Mouse (Mus musculus) stomach, embryonic 16.5 days (tissue): Measurements from ENCODE around the gene Hdhd5. TPM values are rescaled to one million over a fixed set of nuclear protein-coding genes. Genes with fewer than 3 reads are reported as not detected.

Source experiments
- ATAC-seq: fragments of 200-750 bp; cut with Nextera tagmentation; 2 replicates; pipeline ENCODE4 v1.8.0; 2017; ENCODE audit warnings: moderate number of reproducible peaks, moderate TSS enrichment; ENCODE audit not compliant: insufficient read depth, low FRiP score
- H3K27ac ChIP-seq: fragments of 300-500 bp; sonication (generic); 2 replicates; pipeline ENCODE4 v1.5.1; 2014; ENCODE audit warnings: low read length
- H3K27me3 ChIP-seq: fragments of 300-500 bp; sonication (generic); 2 replicates; pipeline ENCODE4 v1.6.1; 2014; ENCODE audit warnings: low read length, control low read depth, mixed read lengths; ENCODE audit not compliant: control insufficient read depth, insufficient read depth
- H3K36me3 ChIP-seq: fragments of 300-500 bp; sonication (generic); 2 replicates; pipeline ENCODE4 v1.6.1; 2014; ENCODE audit warnings: low read length; ENCODE audit not compliant: control insufficient read depth, insufficient read depth
- H3K4me1 ChIP-seq: fragments of 300-500 bp; sonication (generic); 2 replicates; pipeline ENCODE4 v1.6.1; 2014; ENCODE audit warnings: low read length, control low read depth, mixed read lengths; ENCODE audit not compliant: control insufficient read depth, insufficient read depth
- H3K4me2 ChIP-seq: fragments of 300-500 bp; sonication (generic); 2 replicates; pipeline ENCODE4 v1.6.1; 2014; ENCODE audit warnings: low read depth, low read length, mixed read lengths
- H3K4me3 ChIP-seq: fragments of 300-500 bp; sonication (generic); replicated peaks from 2 replicates; pipeline ENCODE4 v1.5.1; 2014; ENCODE audit warnings: mild to moderate bottlenecking, low read length
- H3K9ac ChIP-seq: fragments of 300-500 bp; sonication (generic); 2 replicates; pipeline ENCODE4 v1.6.1; 2014; ENCODE audit warnings: low read length
- H3K9me3 ChIP-seq: fragments of 300-500 bp; sonication (generic); replicated peaks from 2 replicates; pipeline ENCODE4 v1.6.1; 2016; ENCODE audit warnings: low read length, control low read depth; ENCODE audit not compliant: control insufficient read depth
- WGBS: fragments of 180-500 bp; shearing (Covaris S2); extraction: QIAGEN DNeasy Blood & Tissue Kit; methylation state at CpG from one replicate; pipeline ENCODE4 v1.1.7; 2014; 5-methylcytosine and 5-hydroxymethylcytosine counted together
- polyA plus RNA-seq: library from polyadenylated mRNA; unstranded; fragments of >200 nt; fragmentation: Nextera tagmentation; extraction: Ambion mirVana; gene quantifications from 2 replicates; pipeline ENCODE4 v1.2.1, GENCODE M21; 2015

The Hdhd5 gene
- polyA plus RNA-seq, 1 experiment from 2014 or later: 15.9 TPM

DNA sequence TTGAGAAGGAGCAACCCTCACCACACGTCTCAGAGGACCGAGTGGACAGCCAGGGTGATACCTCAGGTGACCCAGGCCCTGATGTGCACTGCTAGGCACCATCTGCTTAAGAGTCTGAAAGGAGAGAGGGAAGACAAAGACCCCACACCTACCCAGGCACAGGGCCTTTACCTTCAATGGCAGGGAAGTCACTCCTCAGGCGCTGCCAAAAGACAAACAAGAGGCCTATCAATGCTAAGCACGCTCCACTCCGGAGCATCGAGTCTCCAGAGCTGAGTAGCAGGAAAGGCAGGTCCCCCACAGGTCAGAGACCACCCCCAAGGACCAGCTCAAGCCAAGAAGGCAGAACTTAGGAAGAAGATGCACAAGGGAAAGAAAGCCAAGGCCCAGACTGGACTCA, 14.2 kb downstream of the Hdhd5 start:
- Histone ChIP-seq H3K36me3 (no peaks in the 10 kb centered on the region), H3K27me3 (no peaks in the 10 kb centered on the region), H3K9ac (no peak overlapping the region), H3K9me3 (no peaks in the 10 kb centered on the region), H3K4me3 (no peak overlapping the region), H3K27ac (no peak overlapping the region), H3K4me1 (no peaks in the 10 kb centered on the region), H3K4me2 (no peak overlapping the region)
- no peak for ATAC-seq
- 70% methylated on average over 6 of the region's 6 CpGs for WGBS

GRCm38 (mm10) chr6:120516422-120516821, 14.7 kb downstream of the Hdhd5 start:
- Histone ChIP-seq H3K27me3 (no peaks in the 10 kb centered on the region), H3K27ac (no peak overlapping the region), H3K4me2 (no peak overlapping the region), H3K9ac (no peak overlapping the region), H3K36me3 (no peaks in the 10 kb centered on the region), H3K4me3 (no peak overlapping the region), H3K9me3 (no peaks in the 10 kb centered on the region), H3K4me1 (no peaks in the 10 kb centered on the region)
- WGBS: 78% methylated on average over 4 of the region's 4 CpGs
- no peak for ATAC-seq

DNA sequence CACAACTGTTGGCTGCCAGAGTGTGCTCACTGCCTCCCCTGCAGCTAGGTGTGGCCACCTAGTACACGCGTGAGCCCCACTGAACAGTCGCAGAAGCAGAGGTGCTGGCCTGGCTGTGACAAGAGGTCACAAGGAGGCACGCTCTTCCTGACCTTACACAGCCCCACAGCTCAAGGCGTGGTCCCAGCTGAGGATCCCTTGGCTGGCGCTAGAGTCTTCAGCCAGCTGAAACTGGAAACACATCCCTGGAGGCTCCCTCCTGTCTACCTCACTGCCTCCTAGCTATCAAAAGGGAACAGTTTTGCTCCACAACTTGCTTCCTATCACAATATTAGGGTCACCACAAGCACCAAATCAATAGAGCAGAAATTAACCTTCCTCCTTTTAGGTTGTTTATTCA, 19.9 kb downstream of the Hdhd5 start:
- ATAC-seq: no peak
- H3K4me3 ChIP-seq: no peak overlapping the region
- H3K9ac ChIP-seq: no peak overlapping the region
- no peak overlapping the region for H3K27ac ChIP-seq
- H3K9me3 ChIP-seq: no peaks in the 10 kb centered on the region
- no peaks in the 10 kb centered on the region for H3K27me3 ChIP-seq
- H3K4me2 ChIP-seq: no peak overlapping the region
- 84% methylated on average over 6 of the region's 6 CpGs for WGBS
- H3K36me3 ChIP-seq: no peaks in the 10 kb centered on the region
- no peaks in the 10 kb centered on the region for H3K4me1 ChIP-seq

- Histone ChIP-seq H3K36me3 (no peaks in the 10 kb centered on the region), H3K27me3 (no peaks in the 10 kb centered on the region), H3K9me3 (no peaks in the 10 kb centered on the region), H3K9ac (no peak overlapping the region), H3K27ac (no peak overlapping the region), H3K4me1 (no peaks in the 10 kb centered on the region), H3K4me2 (no peak overlapping the region), H3K4me3 (no peak overlapping the region)
- no peak for ATAC-seq
- 85% methylated on average over 8 of the region's 8 CpGs for WGBS
These were observed 20.7 kb downstream of the Hdhd5 start for GRCm38 (mm10) chr6:120510425-120510824.

- H3K36me3 ChIP-seq: no peaks in the 10 kb centered on the region
- WGBS: 69% methylated on average over 7 of the region's 7 CpGs
- H3K4me2 ChIP-seq: no peak overlapping the region
- H3K4me3 ChIP-seq: no peak overlapping the region
- ATAC-seq: no peak
- no peaks in the 10 kb centered on the region for H3K9me3 ChIP-seq
- H3K4me1 ChIP-seq: no peaks in the 10 kb centered on the region
- H3K9ac ChIP-seq: no peak overlapping the region
- no peaks in the 10 kb centered on the region for H3K27me3 ChIP-seq
- no peak overlapping the region for H3K27ac ChIP-seq
These were observed 21.1 kb downstream of the Hdhd5 start for GRCm38 (mm10) chr6:120509975-120510374.

- WGBS: 73% methylated on average over 4 of the region's 4 CpGs
- Histone ChIP-seq H3K4me3 (no peak overlapping the region), H3K4me2 (no peak overlapping the region), H3K4me1 (no peaks in the 10 kb centered on the region), H3K27ac (no peak overlapping the region), H3K9ac (no peak overlapping the region), H3K27me3 (no peaks in the 10 kb centered on the region), H3K36me3 (no peaks in the 10 kb centered on the region), H3K9me3 (no peaks in the 10 kb centered on the region)
- ATAC-seq: no peak
These were observed 22.5 kb downstream of the Hdhd5 start for GRCm38 (mm10) chr6:120508645-120509044.

DNA sequence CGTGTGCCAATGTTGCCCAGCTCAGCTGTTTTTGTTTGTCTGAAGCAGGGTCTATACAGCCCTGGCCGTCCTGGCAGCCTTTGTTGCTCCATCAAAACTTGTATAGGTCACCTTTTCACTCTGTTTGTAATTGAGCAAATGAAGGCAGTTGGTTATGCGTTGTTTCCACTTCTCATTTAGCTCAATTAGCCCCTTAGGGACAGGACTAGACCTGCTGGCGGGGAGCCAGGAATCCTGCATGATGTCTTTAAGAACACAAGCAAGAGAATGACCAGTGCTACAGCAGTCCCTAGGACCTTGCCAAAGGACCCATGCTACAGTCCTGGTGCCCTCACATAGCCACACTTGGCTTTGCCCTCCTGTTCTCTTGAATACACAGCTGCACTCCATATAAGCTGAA, 25.6 kb downstream of the Hdhd5 start:
- Histone ChIP-seq H3K4me2 (no peak overlapping the region), H3K4me1 (no peaks in the 10 kb centered on the region), H3K36me3 (no peaks in the 10 kb centered on the region), H3K27ac (no peak overlapping the region), H3K27me3 (no peaks in the 10 kb centered on the region), H3K9me3 (peaks cover 1% of the 10 kb centered on the region; the same call in 1 of the 2 replicates), H3K9ac (no peak overlapping the region), H3K4me3 (no peak overlapping the region)
- no peak for ATAC-seq
- 69% methylated on average over 4 of the region's 4 CpGs for WGBS

DNA sequence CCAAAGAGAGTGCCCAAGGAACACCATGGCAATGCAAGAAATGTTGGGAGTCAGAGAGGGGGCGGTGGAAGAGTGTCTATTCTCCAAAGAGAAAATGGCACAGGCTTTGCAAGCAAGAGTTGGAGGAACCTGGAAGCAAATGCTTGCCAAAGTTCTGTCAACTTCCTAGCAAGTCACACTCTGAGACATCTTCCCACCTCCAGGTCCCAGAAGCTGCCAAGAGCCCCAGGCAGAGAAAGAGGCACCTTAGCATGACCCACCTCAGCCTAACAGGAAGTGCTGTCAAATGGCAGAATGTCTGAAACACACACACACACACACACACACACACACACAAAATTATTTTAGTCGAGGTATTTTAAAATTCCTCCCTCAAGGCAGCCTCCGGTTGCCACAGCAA, 27.1 kb downstream of the Hdhd5 start:
- Histone ChIP-seq H3K27me3 (no peaks in the 10 kb centered on the region), H3K36me3 (no peaks in the 10 kb centered on the region), H3K9ac (no peak overlapping the region), H3K4me2 (no peak overlapping the region), H3K4me1 (no peaks in the 10 kb centered on the region), H3K9me3 (peaks cover 5% of the 10 kb centered on the region), H3K4me3 (no peak overlapping the region), H3K27ac (no peak overlapping the region)
- WGBS: 72% methylated on average over 3 of the region's 3 CpGs
- no peak for ATAC-seq

DNA sequence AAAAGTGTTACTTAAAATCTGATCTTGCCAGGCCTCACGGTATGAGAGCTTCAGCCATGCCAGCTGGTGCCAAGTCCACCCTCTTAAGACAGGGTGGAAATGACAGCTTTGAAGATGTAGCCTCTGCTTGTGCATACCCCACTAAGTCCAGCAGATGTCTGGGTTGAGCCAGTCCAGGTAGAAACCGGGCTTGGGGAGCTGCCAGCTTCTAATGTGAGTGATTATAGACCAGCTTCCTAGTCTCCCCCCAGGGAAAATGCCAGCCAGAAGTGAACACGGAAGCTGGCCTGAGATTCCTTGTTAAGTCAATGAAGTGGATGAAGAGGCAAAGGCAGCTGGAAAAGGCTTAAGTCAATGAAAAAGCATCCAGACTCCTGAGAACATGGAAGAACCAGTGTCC, 34.6 kb downstream of the Hdhd5 start:
- H3K4me2 ChIP-seq: no peak overlapping the region

More for the DNA sequence above, 34.6 kb downstream of the Hdhd5 start:
- H3K9me3 ChIP-seq: peaks cover 5% of the 10 kb centered on the region
- H3K4me3 ChIP-seq: no peak overlapping the region
- WGBS: 61% methylated on average over 3 of the region's 3 CpGs
- peaks cover 25% of the 10 kb centered on the region for H3K27me3 ChIP-seq
- no peak overlapping the region for H3K27ac ChIP-seq
- H3K36me3 ChIP-seq: no peaks in the 10 kb centered on the region
- no peak for ATAC-seq
- peaks cover 13% of the 10 kb centered on the region for H3K4me1 ChIP-seq
- no peak overlapping the region for H3K9ac ChIP-seq
